Mouse (Mus musculus): ENCODE measurements around the gene Slc44a3. TPM values are rescaled to one million over a fixed set of nuclear protein-coding genes. Genes with fewer than 3 reads are reported as not detected.

Gene Slc44a3
- polyA plus RNA-seq, 1 experiment from 2014 or later, result 0.77 TPM

GRCm38 (mm10) chr3:121428230-121428629, 104.0 kb downstream of the Slc44a3 start:
- 7% methylated on average over 8 of the region's 8 CpGs for WGBS
- Histone ChIP-seq H3K27me3 (no peaks in the 10 kb centered on the region), H3K4me1 (replicated peaks) (peaks cover 59% of the 10 kb centered on the region), H3K27ac (replicated peaks) (peak overlapping the region; percentile 99), H3K9me3 (no peaks in the 10 kb centered on the region), H3K4me2 (peak overlapping the region; percentile 79), H3K4me3 (peak overlapping the region; percentile 93), H3K36me3 (no peaks in the 10 kb centered on the region), H3K9ac (peak overlapping the region; percentile 97)
- ATAC-seq (ENCODE audit: low read depth), result no peak

DNA sequence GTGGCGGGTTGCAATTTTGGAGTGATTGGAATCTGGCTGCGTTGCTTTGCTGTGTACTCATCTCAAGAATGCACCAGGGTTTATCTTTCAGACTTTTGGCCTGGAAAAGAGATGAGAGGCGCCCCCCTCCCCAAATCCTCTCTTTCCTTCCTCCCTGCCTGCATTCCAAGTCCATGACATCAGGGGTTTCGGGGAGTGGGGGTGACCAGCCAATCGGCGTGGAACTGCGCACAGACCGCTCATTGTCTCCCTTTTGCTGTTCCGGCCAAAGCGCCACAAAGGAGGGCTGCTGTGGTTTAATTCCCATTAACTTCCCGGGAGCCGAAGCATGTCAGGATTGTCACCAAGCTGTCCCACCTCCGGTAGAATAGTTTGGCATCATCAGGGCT, 104.7 kb downstream of the Slc44a3 start:
- Histone ChIP-seq H3K9ac (peak overlapping the region; percentile 97), H3K36me3 (no peaks in the 10 kb centered on the region), H3K27ac (replicated peaks) (peak overlapping the region; percentile 99), H3K4me1 (replicated peaks) (peaks cover 52% of the 10 kb centered on the region), H3K27me3 (no peaks in the 10 kb centered on the region), H3K4me3 (peak overlapping the region; percentile 93), H3K9me3 (no peaks in the 10 kb centered on the region), H3K4me2 (peak overlapping the region; percentile 79)
- ATAC-seq (ENCODE audit: low read depth), result peak; percentile 74
- WGBS, result 0% methylated on average over 13 of the region's 13 CpGs

DNA sequence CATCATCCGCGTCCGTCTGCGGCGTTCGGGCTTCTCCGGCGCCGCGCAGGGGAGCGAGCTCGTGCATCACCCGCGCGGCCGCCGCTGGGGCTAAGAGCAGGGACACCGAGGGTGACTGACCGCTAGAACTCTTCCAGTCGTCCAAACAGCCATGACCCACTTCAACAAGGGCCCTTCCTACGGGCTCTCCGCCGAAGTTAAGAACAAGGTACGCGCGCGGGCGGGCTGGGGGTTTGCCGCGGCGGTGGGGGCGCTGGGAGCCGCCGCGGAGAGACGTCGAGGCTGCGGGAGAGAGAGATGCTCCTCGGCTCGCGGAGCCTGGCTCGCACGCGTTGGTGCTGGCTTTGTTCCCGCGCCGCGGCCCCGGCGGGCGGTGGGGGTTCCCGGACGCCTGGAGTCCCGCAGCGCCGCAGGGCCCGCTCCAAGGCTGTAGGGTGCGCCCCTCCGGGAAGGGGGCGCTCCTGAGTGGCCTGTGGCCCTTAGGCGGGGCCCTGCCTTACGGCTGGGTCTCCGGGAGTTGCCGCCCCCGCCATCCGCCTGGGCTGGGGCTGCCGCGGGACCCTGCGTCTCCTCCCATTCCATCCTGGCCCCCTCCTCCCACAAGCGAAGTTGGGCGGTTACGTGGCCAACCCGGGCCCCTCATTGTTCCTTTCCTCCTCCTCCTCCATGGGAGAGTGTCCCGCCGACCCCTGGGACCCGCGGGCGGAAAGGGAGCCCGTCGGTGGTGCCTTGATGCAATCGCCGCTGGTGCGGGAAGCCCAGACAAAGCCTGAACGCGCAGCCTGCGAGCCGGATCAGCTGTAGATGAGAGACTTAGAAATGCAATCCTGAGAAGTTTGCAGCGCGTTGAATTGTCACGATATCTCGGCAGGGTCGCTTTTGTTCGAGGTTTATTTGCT, 105.3 kb downstream of the Slc44a3 start:
- H3K4me2 ChIP-seq, result peak overlapping the region; percentile 79
- H3K4me3 ChIP-seq, result peak overlapping the region; percentile 93
- H3K4me1 ChIP-seq (replicated peaks), result peaks cover 45% of the 10 kb centered on the region
- ATAC-seq (ENCODE audit: low read depth), result peak; percentile 81
- H3K36me3 ChIP-seq, result no peaks in the 10 kb centered on the region
- WGBS, result under 1% methylated on average over 91 of the region's 93 CpGs
- H3K9me3 ChIP-seq, result no peaks in the 10 kb centered on the region
- H3K9ac ChIP-seq, result peak overlapping the region; percentile 97
- no peaks in the 10 kb centered on the region for H3K27me3 ChIP-seq
- H3K27ac ChIP-seq (replicated peaks), result peak overlapping the region; percentile 99

DNA sequence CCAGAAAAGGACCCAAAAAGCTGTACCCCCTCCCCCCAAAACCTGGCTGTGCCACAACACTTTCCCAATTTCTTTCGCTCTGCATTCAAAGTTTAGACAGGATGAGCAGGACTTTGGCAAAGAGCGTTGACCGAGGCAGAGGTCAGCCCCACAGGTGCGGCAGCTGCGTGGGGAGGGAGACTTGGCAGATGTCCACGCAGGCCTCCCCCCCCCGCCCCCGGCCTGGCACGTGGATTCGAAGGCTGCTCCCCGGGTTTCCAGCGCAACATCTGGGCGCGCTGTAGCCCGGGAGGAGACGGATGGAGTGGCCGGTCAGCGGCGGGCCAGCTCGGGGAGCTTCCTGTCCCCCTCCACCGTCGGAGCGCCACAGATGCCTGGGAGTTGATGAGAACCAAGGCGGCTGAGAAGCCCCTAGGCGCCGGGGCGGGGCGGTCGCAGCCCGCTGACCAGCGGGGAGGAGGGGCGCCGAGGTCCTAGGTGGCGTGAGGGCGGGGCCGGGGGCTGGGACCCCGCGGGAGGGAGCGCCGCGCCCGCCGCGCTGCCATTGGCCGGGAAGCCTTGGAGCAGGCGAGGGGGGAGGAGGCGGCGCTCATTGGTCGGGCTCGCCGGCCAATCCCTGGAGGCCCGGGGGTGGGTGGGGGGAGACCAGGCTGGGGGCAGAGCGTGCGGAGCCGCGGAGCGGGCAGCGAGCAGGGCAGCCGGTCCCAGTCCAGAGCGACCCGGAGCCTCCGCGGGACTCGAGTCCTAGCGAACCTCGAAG, 106.2 kb downstream of the Slc44a3 start, which contains the start of gene Cnn3:
Gene Cnn3 (plus strand): TSS at position 637 of the 760 bp plus-strand sequence.
- no peaks in the 10 kb centered on the region for H3K36me3 ChIP-seq
- H3K4me2 ChIP-seq, result peak within 1 kb of the TSS; percentile 79
- H3K27ac ChIP-seq (replicated peaks), result peak within 1 kb of the TSS; percentile 99
- H3K27me3 ChIP-seq, result no peaks in the 10 kb centered on the region
- ATAC-seq (ENCODE audit: low read depth), result peak; percentile 94
- no peaks in the 10 kb centered on the region for H3K9me3 ChIP-seq
- H3K4me3 ChIP-seq, result peak within 1 kb of the TSS; percentile 93
- WGBS, result 2% methylated on average over 46 of the region's 66 CpGs
- peak within 1 kb of the TSS; percentile 97 for H3K9ac ChIP-seq
- peaks cover 39% of the 10 kb centered on the region for H3K4me1 ChIP-seq (replicated peaks)

DNA sequence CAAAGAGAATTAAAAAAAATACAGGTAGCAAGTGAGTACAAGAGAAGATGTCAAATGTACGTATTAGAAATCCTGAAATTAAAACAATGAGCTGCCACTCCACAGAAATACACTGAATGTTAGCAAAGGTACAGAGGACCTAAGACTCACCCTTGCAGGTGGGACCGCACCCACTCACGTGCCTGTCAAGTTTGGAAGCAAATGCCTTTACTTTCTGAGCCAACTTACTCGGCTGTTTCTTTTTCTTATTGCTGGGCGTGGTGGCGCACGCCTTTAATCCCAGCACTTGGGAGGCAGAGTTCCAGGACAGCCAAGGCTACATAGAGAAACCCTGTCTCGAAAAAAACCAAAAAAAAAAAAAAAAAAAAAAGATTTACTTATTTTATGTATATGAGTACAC, 109.8 kb downstream of the Slc44a3 start:
- WGBS, result 86% methylated on average over 8 of the region's 8 CpGs
- no peak overlapping the region for H3K9ac ChIP-seq
- no peak overlapping the region for H3K4me2 ChIP-seq
- H3K36me3 ChIP-seq, result no peaks in the 10 kb centered on the region
- no peaks in the 10 kb centered on the region for H3K9me3 ChIP-seq
- H3K4me1 ChIP-seq (replicated peaks), result peaks cover 13% of the 10 kb centered on the region
- H3K27ac ChIP-seq (replicated peaks), result no peak overlapping the region
- H3K27me3 ChIP-seq, result no peaks in the 10 kb centered on the region
- no peak overlapping the region for H3K4me3 ChIP-seq
- no peak for ATAC-seq (ENCODE audit: low read depth)

DNA sequence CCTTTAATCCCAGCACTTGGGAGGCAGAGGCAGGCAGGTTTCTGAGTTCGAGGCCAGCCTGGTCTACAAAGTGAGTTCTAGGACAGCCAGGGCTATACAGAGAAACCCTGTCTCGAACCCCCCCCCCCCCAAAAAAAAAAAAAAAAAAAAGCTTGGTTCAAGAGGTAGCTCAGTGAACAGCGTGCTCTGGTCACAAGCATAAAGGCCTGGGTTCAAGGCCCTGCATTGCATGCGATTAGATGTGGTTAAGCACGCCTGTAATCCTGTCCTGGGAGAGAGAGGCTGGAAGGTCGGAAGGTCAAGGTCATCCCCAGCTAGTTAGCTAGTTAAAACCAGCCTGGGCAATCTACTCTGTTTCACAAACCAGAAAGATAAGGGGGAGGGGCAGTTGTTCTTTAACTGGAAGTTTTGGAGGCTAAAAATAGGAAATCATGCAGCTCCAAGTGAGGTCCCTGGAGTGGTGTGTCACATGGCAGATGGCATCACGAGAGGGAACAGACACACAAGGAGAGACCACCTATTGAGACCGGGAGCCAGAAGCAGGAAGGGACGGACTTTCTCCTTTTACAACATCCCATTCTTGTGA, 113.3 kb downstream of the Slc44a3 start:
- H3K4me1 ChIP-seq (replicated peaks), result 0 out of 2 replicates have a peak, but pooled peaks cover 4% of the 10 kb centered on the region
- no peaks in the 10 kb centered on the region for H3K27me3 ChIP-seq
- H3K9me3 ChIP-seq, result 0 out of 2 replicates have a peak, but pooled peaks cover 3% of the 10 kb centered on the region
- H3K9ac ChIP-seq, result no peak overlapping the region
- WGBS, result 69% methylated on average over 9 of the region's 9 CpGs
- no peak overlapping the region for H3K4me2 ChIP-seq
- ATAC-seq (ENCODE audit: low read depth), result 0 out of 2 replicates have a peak, but pooled peaks have one; percentile 40
- H3K36me3 ChIP-seq, result no peaks in the 10 kb centered on the region
- no peak overlapping the region for H3K27ac ChIP-seq (replicated peaks)
- H3K4me3 ChIP-seq, result no peak overlapping the region

DNA sequence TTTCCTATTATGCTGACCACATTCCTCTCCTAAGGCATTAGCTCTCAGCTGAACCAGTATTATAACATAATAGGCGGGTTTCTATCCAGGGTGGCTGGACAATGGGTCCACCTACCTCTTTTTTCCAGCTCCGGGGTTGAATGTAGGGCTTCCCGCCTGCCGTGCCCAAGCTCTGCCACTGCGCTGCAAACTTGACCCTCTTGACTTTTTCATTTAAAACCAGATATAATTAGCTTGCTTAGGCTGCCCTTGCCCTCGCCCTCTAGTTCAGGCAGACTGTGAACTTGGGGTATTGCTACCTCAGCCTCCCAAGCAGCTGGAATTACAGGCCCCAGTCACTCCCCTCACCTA, 114.0 kb downstream of the Slc44a3 start:
- Histone ChIP-seq H3K9ac (no peak overlapping the region), H3K27me3 (no peaks in the 10 kb centered on the region), H3K9me3 (0 out of 2 replicates have a peak, but pooled peaks cover 3% of the 10 kb centered on the region), H3K36me3 (no peaks in the 10 kb centered on the region), H3K27ac (replicated peaks) (no peak overlapping the region), H3K4me3 (no peak overlapping the region), H3K4me1 (replicated peaks) (0 out of 2 replicates have a peak, but pooled peaks cover 4% of the 10 kb centered on the region), H3K4me2 (no peak overlapping the region)
- WGBS, result 17% methylated on average over 6 of the region's 6 CpGs
- no peak for ATAC-seq (ENCODE audit: low read depth)

DNA sequence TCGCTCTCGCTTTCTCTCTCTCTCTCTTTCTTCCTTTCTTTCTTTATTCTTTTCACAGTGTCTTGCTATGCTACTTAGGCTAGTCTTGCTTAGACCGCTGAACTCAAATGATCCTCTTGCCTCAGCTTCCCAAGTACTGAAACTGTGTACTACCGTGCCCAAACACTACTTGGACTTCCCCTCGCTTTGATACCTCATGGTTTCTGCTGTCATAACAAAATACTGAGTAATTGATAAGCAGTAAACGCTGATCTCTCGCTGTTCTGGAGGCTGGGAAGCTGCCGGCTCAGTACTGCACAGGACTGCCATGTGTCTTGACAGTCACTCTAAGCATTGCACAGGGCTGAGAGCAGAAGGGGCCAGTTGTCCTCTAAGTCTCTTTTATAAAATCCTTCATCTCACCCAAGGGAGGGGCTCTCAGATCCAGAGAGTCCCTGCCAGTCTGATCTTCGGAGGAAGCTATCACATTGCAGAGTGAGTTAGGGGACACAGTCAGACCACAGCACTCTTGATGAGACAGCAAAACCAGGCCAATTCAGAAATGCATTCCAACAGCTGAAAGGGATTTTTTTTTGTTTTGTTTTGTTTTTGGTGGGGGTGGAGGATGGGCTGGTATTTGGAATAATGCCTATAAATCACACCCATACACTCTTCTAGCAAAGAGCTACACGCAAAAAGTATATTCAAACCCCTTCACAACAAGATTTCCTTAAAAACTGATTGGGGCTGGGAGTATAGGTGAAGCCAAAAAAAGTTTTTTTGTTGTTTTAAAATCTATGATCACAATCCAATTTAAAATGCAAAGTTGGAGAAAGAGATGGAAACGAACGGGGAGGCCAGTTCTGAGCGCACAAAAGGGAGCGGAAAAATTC, 114.6 kb downstream of the Slc44a3 start:
- Histone ChIP-seq H3K27me3 (no peaks in the 10 kb centered on the region), H3K4me2 (no peak overlapping the region), H3K9ac (no peak overlapping the region), H3K27ac (replicated peaks) (no peak overlapping the region), H3K9me3 (0 out of 2 replicates have a peak, but pooled peaks cover 3% of the 10 kb centered on the region), H3K36me3 (no peaks in the 10 kb centered on the region), H3K4me3 (no peak overlapping the region), H3K4me1 (replicated peaks) (0 out of 2 replicates have a peak, but pooled peaks cover 4% of the 10 kb centered on the region)
- WGBS, result 51% methylated on average over 14 of the region's 14 CpGs
- no peak for ATAC-seq (ENCODE audit: low read depth)

DNA sequence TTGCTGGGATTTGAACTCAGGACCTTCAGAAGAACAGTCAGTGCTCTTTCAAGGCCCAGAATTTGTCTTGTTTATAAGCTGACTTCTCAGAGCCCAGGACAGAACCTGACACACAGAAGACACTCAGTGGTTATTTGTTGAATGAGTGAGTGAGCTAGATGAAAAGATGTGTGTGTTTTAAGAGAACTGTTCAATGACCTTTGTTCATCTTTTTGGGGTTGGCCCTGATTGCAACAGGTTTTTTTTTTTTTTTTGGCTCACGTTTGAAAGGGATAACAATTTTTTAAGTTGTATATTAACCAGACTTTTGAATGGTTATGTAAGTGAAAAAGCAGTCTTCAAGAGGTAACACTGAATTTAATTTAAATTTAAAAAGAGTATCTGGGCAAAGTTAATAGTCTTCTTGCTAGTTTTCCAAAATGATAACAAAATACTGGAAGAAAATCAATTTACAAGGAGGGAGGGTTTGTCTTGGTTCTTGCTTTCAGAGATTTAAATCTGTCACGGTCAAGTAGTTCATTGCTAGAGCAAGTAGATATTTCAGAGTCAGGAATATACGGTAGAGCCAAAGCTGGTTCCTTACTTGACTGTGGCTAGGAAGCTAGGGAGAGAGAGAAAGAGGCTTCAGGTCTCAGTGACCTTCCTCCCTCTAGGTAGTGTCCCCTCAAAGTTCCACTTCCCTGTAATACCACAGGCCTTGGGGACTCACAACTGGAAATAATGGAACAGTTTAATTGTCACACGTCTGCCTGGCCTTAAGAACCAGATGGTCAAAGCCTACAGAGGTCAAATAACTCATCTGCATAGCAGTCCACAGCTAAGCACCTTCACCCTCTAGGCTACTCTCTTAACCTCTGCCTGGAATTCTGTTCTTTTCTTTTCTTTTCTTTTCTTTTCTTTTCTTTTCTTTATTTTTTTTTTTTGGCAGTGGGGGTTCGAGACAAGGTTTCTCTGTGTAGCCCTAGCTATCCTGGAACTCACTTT, 115.7 kb downstream of the Slc44a3 start:
- no peak for ATAC-seq (ENCODE audit: low read depth)

DNA sequence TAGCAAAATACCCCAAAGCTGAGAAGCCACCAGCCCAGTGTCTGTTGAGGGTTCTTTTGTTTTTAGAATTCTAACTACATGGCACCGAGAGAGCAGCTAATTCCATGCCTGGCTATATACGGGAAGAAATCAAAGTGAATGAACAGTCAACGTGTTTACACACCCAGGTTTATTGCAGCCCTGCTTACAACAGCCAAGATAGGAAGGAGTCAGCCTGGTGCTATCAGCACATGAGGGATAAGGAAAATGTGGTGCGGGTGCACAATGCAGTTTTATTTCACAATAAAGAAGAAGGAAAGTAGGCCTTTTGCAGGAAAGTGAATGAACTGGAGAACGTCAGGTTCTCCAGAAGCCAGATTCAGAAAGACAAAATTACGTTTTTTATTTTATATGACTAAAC, 120.8 kb downstream of the Slc44a3 start:
- WGBS, result 43% methylated on average over 6 of the region's 6 CpGs
- H3K4me1 ChIP-seq (replicated peaks), result no peaks in the 10 kb centered on the region
- no peak overlapping the region for H3K27ac ChIP-seq (replicated peaks)
- 0 out of 2 replicates have a peak, but pooled peaks cover 3% of the 10 kb centered on the region for H3K9me3 ChIP-seq
- H3K4me3 ChIP-seq, result no peak overlapping the region
- H3K27me3 ChIP-seq, result no peaks in the 10 kb centered on the region
- H3K4me2 ChIP-seq, result no peak overlapping the region
- no peak overlapping the region for H3K9ac ChIP-seq
- no peaks in the 10 kb centered on the region for H3K36me3 ChIP-seq
- ATAC-seq (ENCODE audit: low read depth), result no peak

More for the DNA sequence above, 115.7 kb downstream of the Slc44a3 start:
- Histone ChIP-seq H3K27me3 (no peaks in the 10 kb centered on the region), H3K9ac (no peak overlapping the region), H3K4me2 (no peak overlapping the region), H3K4me1 (replicated peaks) (0 out of 2 replicates have a peak, but pooled peaks cover 4% of the 10 kb centered on the region), H3K27ac (replicated peaks) (no peak overlapping the region), H3K36me3 (no peaks in the 10 kb centered on the region), H3K9me3 (0 out of 2 replicates have a peak, but pooled peaks cover 3% of the 10 kb centered on the region), H3K4me3 (no peak overlapping the region)
- WGBS, result 72% methylated on average over 5 of the region's 5 CpGs
